Mouse (Mus musculus): ENCODE measurements at regions not wholly inside any gene's neighbourhood (a gene's known extent, or its start where the extent isn't known, plus 50 kb on each side); places are given as distances from the start of the nearest gene placed in this dataset.

DNA sequence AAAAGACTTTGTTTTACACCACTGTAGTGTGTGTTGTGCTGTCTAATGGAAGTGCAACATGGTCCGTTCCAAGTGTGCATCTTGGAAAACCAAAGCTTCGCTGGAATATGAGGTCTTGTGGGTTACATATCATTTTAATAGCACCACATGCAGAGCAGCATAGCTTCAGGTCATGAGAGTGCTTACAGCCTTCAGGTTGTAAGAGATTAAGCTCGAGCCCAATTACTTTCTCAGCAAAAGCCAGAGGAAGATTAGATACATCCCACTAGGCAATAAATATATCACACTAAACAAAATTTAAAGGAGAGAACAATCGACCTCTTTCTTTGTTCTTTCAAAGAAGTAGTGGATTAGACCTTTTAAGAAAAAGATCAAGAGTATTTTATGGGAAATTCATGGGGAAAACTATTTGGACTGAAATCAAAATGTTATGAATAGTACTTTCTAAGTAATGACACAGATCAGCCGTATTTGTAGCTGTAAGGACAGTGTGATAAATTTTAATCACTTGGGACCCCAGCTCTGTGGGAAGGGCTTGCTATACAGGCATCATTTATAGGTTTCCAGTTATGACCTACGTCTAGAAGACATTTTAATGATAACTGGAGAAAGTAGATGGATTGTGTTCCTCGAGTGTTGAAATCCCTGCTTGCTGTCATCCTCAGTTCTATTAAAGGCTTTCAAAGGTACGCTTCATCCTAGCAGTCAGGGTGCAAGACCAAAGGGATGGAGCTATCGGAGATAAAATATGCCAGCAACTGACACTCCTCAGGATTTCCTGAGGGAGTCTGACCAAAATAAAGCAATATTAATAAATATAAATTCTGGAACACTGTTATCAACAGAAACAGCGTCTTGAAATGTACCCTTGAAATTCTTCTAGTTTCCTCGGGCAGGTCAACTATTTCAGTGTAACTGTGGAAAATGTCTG, 101.3 kb upstream of the Tcf21 start:
- in situ Hi-C loops (cut with MboI; ENCODE audit: low sequenced_read_pairs): no loop called here

DNA sequence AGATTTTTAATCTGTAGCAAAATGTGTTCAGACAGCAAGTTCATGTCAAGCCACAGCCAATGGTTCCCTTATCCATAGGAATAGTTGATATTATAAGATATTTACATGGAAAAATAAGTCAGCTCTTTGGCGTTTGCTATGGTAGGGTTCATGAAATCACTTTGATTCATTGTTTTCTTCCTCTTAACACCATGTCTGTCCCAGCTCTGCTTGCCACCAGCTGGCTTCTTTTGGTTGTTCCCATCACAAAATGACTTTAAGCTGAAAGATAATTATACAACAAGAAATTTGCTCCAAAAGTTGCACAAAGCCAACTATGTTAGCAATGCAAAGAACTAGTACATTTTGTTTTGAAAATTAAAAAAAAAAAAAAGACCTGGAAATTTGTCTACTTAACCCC, 99.9 kb upstream of the Tcf21 start:
- in situ Hi-C loops (cut with MboI; ENCODE audit: low sequenced_read_pairs): no loop called here

DNA sequence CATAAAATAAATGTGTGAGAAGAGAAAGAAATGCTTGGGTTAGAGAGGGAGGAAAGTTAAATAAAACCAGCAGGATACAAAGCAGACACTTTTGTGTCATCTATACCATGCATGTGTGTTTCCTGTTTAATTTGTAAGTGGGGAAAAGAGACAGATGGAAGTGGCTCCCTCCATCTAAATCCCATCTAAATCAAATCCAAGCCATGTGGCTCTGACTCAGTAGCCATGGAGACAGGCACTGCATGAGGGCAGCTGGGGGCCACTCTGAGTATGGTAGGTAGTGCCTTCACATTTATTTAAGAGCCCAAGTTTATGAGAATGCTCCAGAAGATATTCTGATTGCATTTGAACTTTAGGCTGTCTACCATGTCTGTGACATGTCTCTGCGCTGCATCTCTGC, 97.8 kb upstream of the Tcf21 start:
- in situ Hi-C loops (cut with MboI; ENCODE audit: low sequenced_read_pairs): no loop called here

DNA sequence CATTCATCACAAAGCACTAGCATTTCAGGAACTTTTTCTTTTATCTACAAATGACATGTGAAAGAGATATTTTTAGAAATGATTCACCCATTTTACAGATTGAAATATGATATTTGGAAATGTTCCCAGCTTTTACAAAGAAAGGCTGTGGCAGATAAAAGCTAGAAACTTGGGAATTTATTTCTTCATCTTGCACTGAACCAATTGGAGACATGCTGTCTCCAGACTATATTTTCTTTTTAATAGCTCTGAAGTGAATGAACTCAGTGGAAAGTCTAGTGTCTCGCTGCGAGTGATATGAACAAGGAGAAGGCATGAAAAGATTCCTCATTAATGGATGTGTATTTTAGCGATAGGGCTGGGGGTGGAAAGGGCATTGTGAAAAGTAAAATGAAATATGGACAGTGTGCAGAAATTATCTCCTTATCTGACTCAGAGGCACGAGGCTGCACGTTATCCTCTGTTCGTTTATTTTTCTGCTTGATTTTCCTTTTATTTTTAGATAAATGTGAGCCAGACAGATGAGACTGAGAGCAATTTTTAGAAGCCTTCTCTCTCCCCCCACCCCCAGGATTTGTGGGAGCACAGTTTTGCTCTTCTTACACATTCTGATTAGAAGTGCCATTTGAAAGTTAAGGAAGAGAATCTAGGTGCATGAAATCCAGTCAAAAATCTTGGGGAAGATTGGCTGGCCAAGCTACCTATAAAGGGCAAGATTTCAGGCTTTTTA, 96.0 kb upstream of the Tcf21 start:
- in situ Hi-C loops (cut with MboI; ENCODE audit: low sequenced_read_pairs): no loop called here

DNA sequence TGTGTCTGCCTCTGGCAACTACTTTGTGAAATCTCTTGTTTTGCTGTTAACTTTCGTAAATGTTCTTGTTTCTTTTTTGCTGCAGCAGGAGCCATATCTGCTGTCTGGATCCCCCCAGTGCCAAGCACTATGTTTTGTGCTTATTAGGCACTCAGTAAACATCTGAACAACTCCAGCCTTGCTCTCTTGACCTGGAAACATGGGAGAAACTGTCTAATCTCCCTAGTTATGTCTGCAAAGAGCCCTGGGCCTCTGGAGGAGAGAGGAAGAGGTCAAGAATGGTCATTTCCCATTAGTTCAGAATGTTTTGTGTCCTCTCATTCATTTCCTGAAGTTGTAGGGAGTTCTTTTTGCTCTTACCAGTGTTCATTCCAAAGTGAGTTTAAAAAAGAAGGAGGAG, 93.1 kb upstream of the Tcf21 start:
- in situ Hi-C loops (cut with MboI; ENCODE audit: low sequenced_read_pairs): no loop called here

DNA sequence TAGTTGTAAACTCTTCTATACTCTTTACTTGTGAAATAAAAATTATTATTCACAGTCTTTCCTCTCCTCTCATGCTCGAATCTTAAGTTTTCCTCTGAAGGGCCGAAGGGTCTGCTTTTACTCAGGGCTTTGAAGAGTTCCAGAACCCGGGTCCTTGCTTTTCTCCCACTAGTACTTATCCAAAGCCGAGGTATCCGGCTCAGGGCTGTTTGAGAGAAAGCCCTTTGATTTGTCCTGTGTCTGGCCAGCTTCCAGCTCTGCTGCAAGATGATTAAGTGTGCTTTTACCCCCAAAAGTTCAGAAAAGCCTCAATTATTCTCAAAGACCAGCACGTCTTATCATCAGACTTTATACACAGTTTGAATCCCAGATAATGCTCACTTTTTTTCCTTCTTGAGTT, 88.7 kb upstream of the Tcf21 start:
- in situ Hi-C loops (cut with MboI; ENCODE audit: low sequenced_read_pairs): no loop called here

DNA sequence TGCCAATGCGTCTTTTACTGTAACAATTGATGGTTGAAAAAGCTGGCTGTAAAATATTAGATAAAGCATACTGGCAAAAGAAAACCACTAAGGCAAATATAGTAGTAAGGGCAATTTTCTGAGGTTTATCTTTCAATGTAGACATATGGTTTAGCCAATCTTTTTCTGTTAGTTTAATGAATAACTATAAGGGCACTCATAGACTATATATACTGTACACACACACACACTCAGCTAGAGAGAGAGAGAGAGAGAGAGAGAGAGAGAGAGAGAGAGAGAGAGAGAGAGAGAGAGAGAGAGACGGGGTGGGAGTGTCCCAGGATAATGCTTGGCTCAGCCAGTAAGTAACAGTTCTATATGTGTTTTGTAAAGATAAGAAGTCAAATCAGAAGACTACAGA, 85.3 kb upstream of the Tcf21 start:
- in situ Hi-C loops (cut with MboI; ENCODE audit: low sequenced_read_pairs): no loop called here

DNA sequence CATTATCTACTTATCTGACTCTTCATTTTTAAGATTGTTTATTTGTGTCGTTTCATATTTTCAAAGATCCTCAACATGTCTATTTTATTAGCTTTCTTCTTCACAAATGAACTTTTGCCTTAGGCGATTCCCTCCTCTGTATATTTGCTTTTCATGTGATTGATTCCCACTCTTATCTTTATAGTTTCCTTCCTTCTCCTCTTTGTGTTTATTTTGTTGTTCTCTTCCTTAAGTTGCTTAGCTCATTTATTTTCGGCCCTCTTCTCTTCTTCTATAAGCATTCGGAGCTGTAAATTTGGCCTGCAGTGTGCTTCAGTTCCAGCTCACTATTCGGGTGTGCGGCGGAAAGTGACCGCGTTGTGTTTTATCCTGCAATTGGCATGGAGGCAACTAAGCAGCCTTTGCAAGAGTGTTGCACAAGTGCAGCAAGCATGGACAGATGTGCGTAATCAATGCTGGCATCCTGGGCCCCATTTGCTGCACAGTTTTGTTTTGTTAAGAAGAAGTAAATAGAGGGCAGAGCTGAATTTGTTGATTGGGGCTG, 73.5 kb upstream of the Tcf21 start:
- in situ Hi-C loops (cut with MboI; ENCODE audit: low sequenced_read_pairs): no loop called here

DNA sequence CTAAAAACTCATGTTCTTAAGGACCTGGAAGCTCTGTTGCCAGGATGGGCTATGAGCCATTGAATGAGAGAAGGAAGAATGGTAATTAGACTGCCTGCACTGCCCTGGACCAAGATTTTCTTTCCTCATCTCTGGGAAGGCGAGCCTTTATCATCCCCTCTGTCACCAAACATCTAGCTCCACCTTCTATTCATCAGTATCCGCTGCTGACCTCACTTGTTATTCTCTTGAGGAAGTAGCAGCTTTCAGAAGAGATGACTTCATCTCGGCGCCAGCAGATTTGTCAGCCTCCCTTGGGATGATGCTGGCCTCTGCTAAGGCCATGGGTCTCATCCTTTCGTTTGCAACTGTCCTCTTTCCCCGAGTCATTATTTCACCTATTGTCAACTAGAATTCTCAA, 67.5 kb upstream of the Tcf21 start:
- in situ Hi-C loops (cut with MboI; ENCODE audit: low sequenced_read_pairs): no loop called here

DNA sequence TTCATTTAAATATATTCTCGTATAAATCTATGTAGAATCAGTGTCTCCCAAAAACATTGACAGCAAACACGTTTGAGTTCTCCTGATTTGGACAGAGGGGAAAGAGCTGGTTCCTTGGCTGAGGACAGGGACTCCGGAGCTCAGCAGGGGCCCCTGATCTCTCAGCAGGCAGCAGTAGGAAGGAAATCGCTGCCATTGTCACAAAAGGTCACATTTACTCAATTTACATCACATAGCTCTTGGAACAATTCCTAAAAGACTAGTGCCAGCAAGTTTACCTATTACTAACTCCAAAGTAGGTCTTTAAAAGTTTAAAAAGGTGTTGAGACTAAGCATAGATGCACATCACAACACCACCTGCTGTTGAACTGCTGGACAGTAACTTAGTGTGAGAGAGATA, 59.7 kb upstream of the Tcf21 start:
- in situ Hi-C loops (cut with MboI; ENCODE audit: low sequenced_read_pairs): no loop called here

DNA sequence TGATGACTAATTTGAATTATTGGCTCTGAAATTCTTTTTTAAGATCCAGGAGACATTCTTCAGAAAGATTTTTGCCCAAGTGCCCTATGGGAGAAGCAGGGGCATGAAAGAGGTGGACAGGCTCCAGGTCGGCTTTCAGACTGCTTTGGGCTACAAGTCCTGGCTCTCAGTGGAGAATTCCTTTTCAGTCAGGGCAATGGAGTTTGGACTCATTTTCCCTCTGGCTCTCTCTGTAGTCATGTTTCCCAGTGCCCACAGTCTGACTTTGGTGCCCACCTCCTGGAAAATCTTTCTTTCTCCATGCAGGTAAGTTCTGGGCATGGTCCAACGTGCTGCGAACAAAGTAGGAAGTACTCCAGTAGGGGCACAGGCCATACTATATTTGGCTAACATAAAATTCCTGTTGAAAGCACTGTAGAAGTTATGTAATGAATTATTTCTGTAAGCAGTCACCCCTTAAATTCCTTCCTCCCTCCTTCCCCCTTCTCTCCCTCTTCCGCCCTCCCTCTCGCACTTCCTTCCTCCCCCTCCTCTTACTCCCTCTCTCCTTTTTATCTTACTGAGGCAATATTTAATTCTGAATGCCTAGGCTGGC, 57.7 kb upstream of the Tcf21 start:
- in situ Hi-C loops (cut with MboI; ENCODE audit: low sequenced_read_pairs): no loop called here

DNA sequence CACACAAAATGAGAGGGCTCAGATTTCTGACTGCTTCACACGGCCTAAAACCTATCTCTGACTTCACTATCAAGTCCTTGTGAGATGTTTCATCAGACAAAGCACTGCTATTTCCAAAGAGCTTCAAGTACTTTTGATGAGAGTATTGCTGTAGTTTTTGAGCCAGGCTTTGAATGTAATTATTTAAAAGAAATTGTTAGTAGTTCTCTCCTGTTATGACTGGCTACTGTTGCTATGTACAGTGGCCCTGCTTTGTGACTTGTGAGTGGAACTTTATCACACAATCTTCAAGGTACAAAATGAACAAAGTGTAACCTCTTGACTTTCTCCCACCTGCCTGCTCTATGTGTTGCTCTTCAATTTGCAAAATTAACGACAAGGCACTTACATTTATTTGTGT, 57.1 kb upstream of the Tcf21 start:
- in situ Hi-C loops (cut with MboI; ENCODE audit: low sequenced_read_pairs): no loop called here

DNA sequence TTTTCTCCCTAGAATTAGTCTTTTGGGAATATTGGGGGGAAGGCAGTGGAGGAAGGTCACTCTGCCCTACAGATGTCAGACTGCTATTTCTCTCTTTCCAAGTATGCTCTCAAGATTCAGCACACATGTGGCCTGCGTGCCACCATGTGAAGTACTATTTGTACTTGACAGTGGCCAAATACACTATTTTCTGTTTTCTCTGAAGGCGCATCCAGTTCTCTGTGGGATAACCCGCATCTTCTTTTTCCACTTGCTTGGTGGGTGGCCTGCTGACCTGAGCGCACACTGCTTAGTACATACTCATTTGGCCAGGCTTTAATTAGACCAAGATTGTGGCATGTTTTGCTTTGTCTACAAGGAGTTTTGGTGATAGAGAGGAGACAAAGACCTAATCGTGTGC, 55.7 kb upstream of the Tcf21 start:
- in situ Hi-C loops (cut with MboI; ENCODE audit: low sequenced_read_pairs): no loop called here

DNA sequence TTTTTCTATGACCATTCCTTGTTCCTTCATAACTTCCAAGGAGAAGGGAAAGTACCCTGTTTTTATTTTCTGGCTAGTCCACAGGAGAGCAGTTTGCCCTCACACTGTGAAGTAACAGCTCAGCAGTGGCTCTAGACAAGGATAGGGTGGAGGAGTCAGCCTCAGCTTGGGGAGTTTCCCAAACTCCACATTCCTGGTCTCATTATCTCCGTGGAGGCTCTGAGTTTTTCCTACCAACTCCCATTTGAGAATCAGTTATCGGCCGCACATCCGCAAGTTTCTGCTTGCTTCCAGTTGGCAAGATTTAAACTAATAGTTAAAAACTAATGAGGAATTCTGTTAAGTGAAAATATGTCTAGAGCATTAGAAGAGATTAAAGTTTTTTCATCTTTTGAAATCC, 55.2 kb upstream of the Tcf21 start:
- in situ Hi-C loops (cut with MboI; ENCODE audit: low sequenced_read_pairs): no loop called here

Measured in CH12F3 (cell line).